Mouse (Mus musculus): ENCODE results near the gene Fkbp6. TPM values are rescaled to one million over a fixed set of nuclear protein-coding genes. Genes with fewer than 3 reads are reported as not detected.

Fkbp6 gene
- polyA plus RNA-seq (2011; ENCODE audit: insufficient read length, low read depth, missing spikeins): not detected in 2 replicates

DNA sequence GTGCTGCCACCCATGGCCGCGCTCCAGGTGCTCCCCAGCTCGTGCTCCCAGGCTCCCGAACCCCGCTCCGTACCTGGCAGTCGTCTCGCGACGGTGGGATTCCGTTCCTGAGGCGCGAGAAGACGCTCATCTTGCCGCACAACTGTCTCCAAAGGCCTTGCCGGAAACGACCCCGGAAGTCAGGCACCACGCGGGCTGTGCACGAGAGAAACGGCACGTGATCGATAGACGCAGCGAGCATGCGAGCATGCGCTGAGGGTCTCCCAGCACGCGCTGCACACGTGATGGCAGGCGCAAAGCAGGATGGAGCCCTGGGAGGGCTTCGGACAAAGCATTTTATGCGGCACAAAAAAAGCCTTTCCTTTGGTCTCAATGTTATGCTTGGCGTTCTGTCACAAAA, at the start of gene Fkbp6:
TSS of gene Fkbp6 (minus strand) at position 183 of the 400 bp plus-strand sequence.
- TF ChIP-seq POLR2A (IDR thresholded peaks at IDR 0.05; ENCODE audit: low read depth, low read length): no peak
- no peak for TF ChIP-seq CTCF (IDR thresholded peaks at IDR 0.05; ENCODE audit: borderline replicate concordance, insufficient read depth, low read length)
- no peak within 1 kb of the TSS for H3K27ac ChIP-seq (ENCODE audit: insufficient read depth, low read length)
- H3K4me1 ChIP-seq (ENCODE audit: control insufficient read depth, insufficient read depth, low read length): no peaks in the 10 kb centered on the region
- no peak within 1 kb of the TSS for H3K4me3 ChIP-seq (ENCODE audit: insufficient read depth, low read length)

- Histone ChIP-seq H3K4me3 (ENCODE audit: insufficient read depth, low read length) (no peak overlapping the region), H3K27ac (ENCODE audit: insufficient read depth, low read length) (no peak overlapping the region), H3K4me1 (ENCODE audit: control insufficient read depth, insufficient read depth, low read length) (no peaks in the 10 kb centered on the region)
- no peak for TF ChIP-seq POLR2A (IDR thresholded peaks at IDR 0.05; ENCODE audit: low read depth, low read length)
- TF ChIP-seq CTCF (IDR thresholded peaks at IDR 0.05; ENCODE audit: borderline replicate concordance, insufficient read depth, low read length): no peak
Measured at GRCm38 (mm10) chr5:135399382-135399781, 49.5 kb upstream of the Fkbp6 start.

DNA sequence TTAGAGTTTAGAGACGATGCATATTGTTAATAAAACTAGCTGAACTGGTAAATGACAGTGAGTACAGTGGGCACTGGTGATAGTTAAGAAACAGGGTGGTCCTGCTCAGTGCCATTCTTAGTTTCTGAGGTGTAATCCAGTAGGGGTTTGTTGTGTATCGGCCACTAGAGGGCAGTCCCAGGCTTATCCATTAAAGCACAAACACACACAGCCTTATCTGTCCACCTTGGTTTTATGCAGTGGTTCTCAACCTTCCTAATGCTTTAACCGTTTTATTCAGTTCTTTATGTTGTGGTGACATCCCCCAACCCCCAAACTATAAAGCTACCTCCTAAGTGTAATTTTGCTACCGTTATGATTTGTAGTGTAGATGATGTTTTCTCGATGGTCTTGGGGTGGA, 46.0 kb upstream of the Fkbp6 start:
- TF ChIP-seq CTCF (IDR thresholded peaks at IDR 0.05; ENCODE audit: borderline replicate concordance, insufficient read depth, low read length) (no peak), POLR2A (IDR thresholded peaks at IDR 0.05; ENCODE audit: low read depth, low read length) (no peak)
- H3K4me1 ChIP-seq (ENCODE audit: control insufficient read depth, insufficient read depth, low read length): no peaks in the 10 kb centered on the region
- H3K4me3 ChIP-seq (ENCODE audit: insufficient read depth, low read length): no peak overlapping the region
- H3K27ac ChIP-seq (ENCODE audit: insufficient read depth, low read length): no peak overlapping the region

DNA sequence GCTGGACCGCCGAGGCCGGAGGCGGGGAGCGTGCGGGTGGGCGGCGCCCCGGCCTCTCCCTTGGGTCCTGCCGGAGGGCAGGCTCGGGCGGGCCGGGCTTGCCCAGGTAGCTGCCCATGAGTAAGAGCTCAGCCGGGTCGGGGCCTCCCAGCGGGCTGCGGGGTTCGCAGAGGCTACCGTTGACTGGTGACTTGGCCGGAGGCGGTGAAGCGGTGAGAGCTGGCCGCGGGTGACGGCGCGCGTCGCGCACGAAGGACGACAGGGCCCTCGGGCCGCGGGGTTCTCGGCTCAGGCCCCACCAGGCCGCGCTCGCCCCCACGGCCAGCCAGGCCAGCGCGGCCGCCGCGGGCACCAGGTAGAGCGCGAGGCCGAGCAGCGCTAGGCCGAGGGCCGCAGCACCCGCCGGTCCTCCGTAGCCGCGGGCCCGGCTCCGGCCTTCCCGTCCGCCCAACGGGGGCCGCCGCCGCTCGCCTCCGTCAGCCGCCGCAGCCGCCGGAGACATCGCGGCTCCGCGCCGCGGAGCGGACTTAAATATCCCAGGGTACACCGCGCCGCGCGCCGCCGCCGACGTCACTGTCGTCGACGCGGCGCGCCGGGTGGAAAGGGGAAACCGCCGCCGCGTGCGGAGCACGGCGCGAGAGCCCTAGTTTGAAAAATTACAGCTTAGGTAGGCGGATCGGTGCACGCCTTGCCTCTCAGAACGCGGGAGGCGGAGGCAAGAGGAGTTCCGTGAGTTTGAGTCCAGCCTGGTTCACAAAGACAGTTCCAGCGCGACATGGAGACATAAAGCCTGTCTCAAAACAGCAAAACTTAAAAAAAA, 44.4 kb upstream of the Fkbp6 start, which contains the start of gene Pom121:
TSS of gene Pom121 (minus strand) at position 543 of the 820 bp plus-strand sequence.
- Histone ChIP-seq H3K27ac (ENCODE audit: insufficient read depth, low read length) (peak within 1 kb of the TSS; percentile 60), H3K4me3 (ENCODE audit: insufficient read depth, low read length) (peak within 1 kb of the TSS; percentile 95), H3K4me1 (ENCODE audit: control insufficient read depth, insufficient read depth, low read length) (no peaks in the 10 kb centered on the region)
- TF ChIP-seq CTCF (IDR thresholded peaks at IDR 0.05; ENCODE audit: borderline replicate concordance, insufficient read depth, low read length) (no peak), POLR2A (IDR thresholded peaks at IDR 0.05; ENCODE audit: low read depth, low read length) (peak; percentile 74)

DNA sequence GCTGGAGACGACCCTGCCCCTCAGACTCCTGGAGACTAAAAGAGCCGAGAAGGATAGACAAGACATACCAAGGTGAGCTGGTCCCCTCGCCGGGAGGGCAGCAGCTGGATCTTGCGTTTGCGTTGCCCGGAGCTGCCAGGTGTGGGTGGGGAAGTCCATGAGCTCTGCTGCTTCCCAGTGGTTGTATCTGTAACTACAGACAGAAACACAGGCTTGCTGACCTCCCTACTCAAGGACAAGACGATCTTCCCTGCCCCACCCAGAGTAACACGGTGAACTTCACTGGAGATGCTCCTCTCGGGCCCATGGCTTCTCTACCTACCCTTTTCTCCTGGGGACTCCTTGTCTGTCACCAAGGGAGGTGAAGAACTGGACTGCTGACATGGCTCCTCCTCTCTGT, 33.9 kb upstream of the Fkbp6 start:
- TF ChIP-seq CTCF (IDR thresholded peaks at IDR 0.05; ENCODE audit: borderline replicate concordance, insufficient read depth, low read length): no peak
- no peak for TF ChIP-seq POLR2A (IDR thresholded peaks at IDR 0.05; ENCODE audit: low read depth, low read length)
- Histone ChIP-seq H3K4me1 (ENCODE audit: control insufficient read depth, insufficient read depth, low read length) (no peaks in the 10 kb centered on the region), H3K27ac (ENCODE audit: insufficient read depth, low read length) (no peak overlapping the region), H3K4me3 (ENCODE audit: insufficient read depth, low read length) (no peak overlapping the region)

- Histone ChIP-seq H3K27ac (ENCODE audit: insufficient read depth, low read length) (no peak overlapping the region), H3K4me3 (ENCODE audit: insufficient read depth, low read length) (no peak overlapping the region), H3K4me1 (ENCODE audit: control insufficient read depth, insufficient read depth, low read length) (no peaks in the 10 kb centered on the region)
- no peak for TF ChIP-seq POLR2A (IDR thresholded peaks at IDR 0.05; ENCODE audit: low read depth, low read length)
- no peak for TF ChIP-seq CTCF (IDR thresholded peaks at IDR 0.05; ENCODE audit: borderline replicate concordance, insufficient read depth, low read length)
Measured at GRCm38 (mm10) chr5:135382746-135383145, 32.9 kb upstream of the Fkbp6 start.

DNA sequence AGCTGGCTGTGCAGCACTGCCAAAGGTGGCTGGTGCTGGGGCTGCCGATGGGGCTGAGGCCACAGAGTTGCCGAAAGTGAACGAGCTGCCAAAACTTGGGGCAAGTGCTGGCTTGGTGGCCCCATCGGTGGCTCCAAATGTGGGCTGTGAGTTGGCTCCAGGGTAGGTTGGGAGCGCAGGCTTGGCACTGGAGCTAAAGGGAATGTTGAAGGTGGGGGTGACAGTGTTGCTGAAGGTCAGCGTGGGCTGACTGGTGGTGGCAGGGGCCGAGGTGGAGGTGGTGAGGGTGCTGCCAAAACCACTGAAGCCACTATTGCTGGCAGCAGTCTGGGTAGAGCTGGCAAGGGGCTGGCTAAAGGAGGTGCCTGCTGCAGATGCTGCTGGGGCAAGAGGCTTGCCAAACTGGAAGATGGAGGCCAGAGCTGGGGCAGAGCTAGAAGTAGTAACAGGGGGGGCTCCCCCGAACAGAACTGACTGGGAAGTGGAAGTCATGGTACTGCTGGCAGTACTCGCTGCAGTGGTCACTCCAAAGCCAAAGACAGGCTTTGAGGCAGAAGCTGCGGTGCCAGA, 31.6 kb upstream of the Fkbp6 start:
- Histone ChIP-seq H3K4me3 (ENCODE audit: insufficient read depth, low read length) (no peak overlapping the region), H3K27ac (ENCODE audit: insufficient read depth, low read length) (no peak overlapping the region), H3K4me1 (ENCODE audit: control insufficient read depth, insufficient read depth, low read length) (no peaks in the 10 kb centered on the region)
- no peak for TF ChIP-seq POLR2A (IDR thresholded peaks at IDR 0.05; ENCODE audit: low read depth, low read length)
- TF ChIP-seq CTCF (IDR thresholded peaks at IDR 0.05; ENCODE audit: borderline replicate concordance, insufficient read depth, low read length): no peak

DNA sequence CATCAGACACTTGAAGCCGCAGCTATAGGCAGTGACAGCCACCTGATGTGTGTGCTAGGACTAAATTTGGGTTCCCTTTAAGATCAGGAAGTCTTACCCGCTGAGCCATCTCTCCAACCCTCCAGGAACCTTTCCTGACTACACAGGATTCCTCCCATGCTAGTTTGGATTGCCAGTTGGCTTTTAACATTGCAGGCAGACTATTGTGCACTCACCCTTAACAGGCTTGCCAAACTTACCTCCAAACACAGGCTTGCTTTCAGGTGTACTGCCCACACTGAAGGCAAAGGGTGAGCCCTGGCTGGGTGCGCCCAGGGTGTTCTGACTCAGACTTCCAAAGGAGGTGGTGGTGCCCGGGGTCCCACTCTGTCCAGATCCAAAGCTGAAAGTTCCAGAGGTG, 30.8 kb upstream of the Fkbp6 start:
- Histone ChIP-seq H3K4me1 (ENCODE audit: control insufficient read depth, insufficient read depth, low read length) (no peaks in the 10 kb centered on the region), H3K4me3 (ENCODE audit: insufficient read depth, low read length) (no peak overlapping the region), H3K27ac (ENCODE audit: insufficient read depth, low read length) (no peak overlapping the region)
- TF ChIP-seq CTCF (IDR thresholded peaks at IDR 0.05; ENCODE audit: borderline replicate concordance, insufficient read depth, low read length): no peak
- TF ChIP-seq POLR2A (IDR thresholded peaks at IDR 0.05; ENCODE audit: low read depth, low read length): no peak

GRCm38 (mm10) chr5:135376341-135376740, 26.5 kb upstream of the Fkbp6 start:
- no peak for TF ChIP-seq CTCF (IDR thresholded peaks at IDR 0.05; ENCODE audit: borderline replicate concordance, insufficient read depth, low read length)
- TF ChIP-seq POLR2A (IDR thresholded peaks at IDR 0.05; ENCODE audit: low read depth, low read length): no peak
- Histone ChIP-seq H3K4me1 (ENCODE audit: control insufficient read depth, insufficient read depth, low read length) (no peaks in the 10 kb centered on the region), H3K4me3 (ENCODE audit: insufficient read depth, low read length) (no peak overlapping the region), H3K27ac (ENCODE audit: insufficient read depth, low read length) (no peak overlapping the region)

DNA sequence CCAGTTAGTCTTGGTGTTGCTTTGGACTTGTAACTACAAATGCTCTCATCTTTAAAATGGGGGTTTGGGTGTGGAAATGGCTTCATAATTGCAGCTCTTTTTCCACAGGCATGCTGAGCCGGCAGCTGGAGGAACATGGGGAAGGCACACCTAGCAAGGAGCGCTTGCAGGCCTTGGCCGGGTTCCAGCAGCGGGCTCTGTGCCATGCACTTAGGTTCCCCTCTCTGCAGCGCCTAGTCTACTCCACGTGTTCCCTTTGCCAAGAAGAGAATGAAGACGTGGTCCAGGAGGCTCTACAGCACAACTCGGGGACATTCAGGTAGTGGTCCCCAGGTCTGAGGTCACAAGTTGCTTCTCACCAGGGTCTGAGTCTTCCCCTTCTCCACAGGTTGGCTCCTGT, 25.3 kb upstream of the Fkbp6 start:
- TF ChIP-seq POLR2A (IDR thresholded peaks at IDR 0.05; ENCODE audit: low read depth, low read length) (no peak), CTCF (IDR thresholded peaks at IDR 0.05; ENCODE audit: borderline replicate concordance, insufficient read depth, low read length) (no peak)
- H3K27ac ChIP-seq (ENCODE audit: insufficient read depth, low read length): no peak overlapping the region
- H3K4me3 ChIP-seq (ENCODE audit: insufficient read depth, low read length): no peak overlapping the region
- H3K4me1 ChIP-seq (ENCODE audit: control insufficient read depth, insufficient read depth, low read length): peaks cover 3% of the 10 kb centered on the region; the same call in 1 of the 2 replicates
